22 mouse cellular contexts compared by ENCODE assay signal in genomic region chr10:116962152-116962551, GRCm38 (mm10). TPM values are rescaled to one million over a fixed set of nuclear protein-coding genes. Genes with fewer than 3 reads are reported as not detected.
"Had no signal": no experiment of that assay in that cellular context is flagged by ENCODE, and none has a peak within 500 bp of the region (broad histone marks: within the 10 kb centered on the region; RNA-seq: fewer than 3 reads in every experiment).

No protein-coding gene starts in this region.

- ATAC-seq: liver, postnatal 0 days; lung, postnatal 0 days; midbrain, embryonic 15.5 days had no signal

- H3K4me2 ChIP-seq: midbrain, embryonic 12.5 days; midbrain, embryonic 15.5 days; neural tube, embryonic 13.5 days; neural tube, embryonic 15.5 days had no signal

- H3K27ac ChIP-seq: lung, embryonic 15.5 days; midbrain, embryonic 10.5 days; midbrain, embryonic 12.5 days; midbrain, embryonic 15.5 days; neural tube, embryonic 13.5 days; neural tube, embryonic 15.5 days had no signal

- H3K4me3 ChIP-seq: lung, embryonic 15.5 days; midbrain, embryonic 10.5 days; midbrain, embryonic 12.5 days; midbrain, embryonic 15.5 days; myocyte; neural tube, embryonic 13.5 days; neural tube, embryonic 15.5 days had no signal

- H3K36me3 ChIP-seq: lung, embryonic 15.5 days; midbrain, embryonic 10.5 days; midbrain, embryonic 12.5 days; midbrain, embryonic 15.5 days; neural tube, embryonic 13.5 days; neural tube, embryonic 15.5 days had no signal

- DNase-seq: liver, postnatal 0 days; lung, adult 2 months; retina, postnatal 1 day; right cerebral cortex, adult 18-20 months; right cerebral cortex, postnatal 25 days; right cerebral cortex, postnatal 4 days; thymus, adult 18-20 months had no signal

- H3K9me3 ChIP-seq: lung, embryonic 15.5 days; midbrain, embryonic 10.5 days; midbrain, embryonic 12.5 days; midbrain, embryonic 15.5 days; neural tube, embryonic 13.5 days; neural tube, embryonic 15.5 days had no signal

- H3K4me1 ChIP-seq: midbrain, embryonic 10.5 days; midbrain, embryonic 12.5 days; midbrain, embryonic 15.5 days; neural tube, embryonic 13.5 days; neural tube, embryonic 15.5 days had no signal

- H3K27me3 ChIP-seq: lung, embryonic 15.5 days; midbrain, embryonic 12.5 days; midbrain, embryonic 15.5 days; neural tube, embryonic 13.5 days; neural tube, embryonic 15.5 days had no signal

- H3K9ac ChIP-seq: liver, postnatal 0 days; lung, embryonic 15.5 days; midbrain, embryonic 12.5 days; midbrain, embryonic 15.5 days; neural tube, embryonic 13.5 days; neural tube, embryonic 15.5 days had no signal

RNA-seq across cellular contexts. Expression of gene Gm10271, which starts 10.3 kb away (rescaled TPM):
- total RNA-seq: megakaryocyte, adult 5-6 weeks; megakaryocyte-erythroid progenitor cell, adult 5-6 weeks had no signal
- polyA plus RNA-seq: liver, postnatal 0 days; lung, adult 2 months; lung, embryonic 15.5 days; lung, postnatal 0 days; midbrain, embryonic 10.5 days; midbrain, embryonic 12.5 days; midbrain, embryonic 15.5 days; myocyte; neural tube, embryonic 11.5 days; neural tube, embryonic 13.5 days; neural tube, embryonic 15.5 days; small intestine, adult 2 months; stomach, embryonic 14.5 days; stomach, embryonic 16.5 days; thymus, postnatal 0 days had no signal

RNA-seq across cellular contexts. Expression of gene Best3, which starts 24.0 kb away (rescaled TPM):
- total RNA-seq: megakaryocyte, adult 5-6 weeks; megakaryocyte-erythroid progenitor cell, adult 5-6 weeks had no signal
- polyA plus RNA-seq: liver, postnatal 0 days; neural tube, embryonic 13.5 days; stomach, embryonic 14.5 days; thymus, postnatal 0 days had no signal
